Mouse (Mus musculus) heart, adult 2 months (tissue): Measurements from ENCODE around the gene Mrps5.

ENCODE experiments used
- CTCF ChIP-seq: fragments of 200-600 bp; IDR thresholded peaks from 2 replicates; pipeline ENCODE4 v1.8.1; 2022; ENCODE audit warnings: antibody characterized with exemption, mild to moderate bottlenecking, moderate library complexity
- EP300 ChIP-seq: fragments of 200-500 bp; IDR thresholded peaks from 2 replicates; pipeline ENCODE4 v1.6.1; 2011; ENCODE audit warnings: low read depth, low read length, control low read depth; ENCODE audit not compliant: insufficient read depth

- TF ChIP-seq CTCF, result no peak
- TF ChIP-seq EP300, result no peak
These were observed 41.1 kb downstream of the Mrps5 start for GRCm38 (mm10) chr2:127627990-127628570.
